Mouse (Mus musculus) embryonic facial prominence, embryonic 15.5 days (tissue): ENCODE results near the gene Jagn1. TPM values are rescaled to one million over a fixed set of nuclear protein-coding genes. Genes with fewer than 3 reads are reported as not detected.

ENCODE experiments used
- ATAC-seq: fragments of 200-750 bp; cut with Nextera tagmentation; 2 replicates; pipeline ENCODE4 v1.8.0; 2017; ENCODE audit warnings: low read depth, moderate TSS enrichment; ENCODE audit not compliant: insufficient number of reproducible peaks, low FRiP score, low TSS enrichment
- H3K27ac ChIP-seq: fragments of 300-500 bp; sonication (generic); replicated peaks from 2 replicates; pipeline ENCODE4 v1.5.1; 2015; ENCODE audit warnings: mild to moderate bottlenecking, inconsistent platforms
- H3K27me3 ChIP-seq: fragments of 300-500 bp; sonication (generic); 2 replicates; pipeline ENCODE4 v1.6.1; 2015; ENCODE audit warnings: inconsistent platforms
- H3K36me3 ChIP-seq: fragments of 300-500 bp; sonication (generic); 2 replicates; pipeline ENCODE4 v1.6.1; 2015; ENCODE audit warnings: mild to moderate bottlenecking, inconsistent platforms
- H3K4me1 ChIP-seq: fragments of 300-500 bp; sonication (generic); 2 replicates; pipeline ENCODE4 v1.6.1; 2015; ENCODE audit warnings: inconsistent platforms
- H3K4me2 ChIP-seq: fragments of 300-500 bp; sonication (generic); replicated peaks from 2 replicates; pipeline ENCODE4 v1.6.1; 2015; ENCODE audit warnings: mild to moderate bottlenecking, inconsistent platforms
- H3K4me3 ChIP-seq: fragments of 300-500 bp; sonication (generic); replicated peaks from 2 replicates; pipeline ENCODE4 v1.5.1; 2015; ENCODE audit warnings: mild to moderate bottlenecking, inconsistent platforms
- H3K9ac ChIP-seq: fragments of 300-500 bp; sonication (generic); 2 replicates; pipeline ENCODE4 v1.6.1; 2015; ENCODE audit warnings: inconsistent platforms
- H3K9me3 ChIP-seq: fragments of 300-500 bp; sonication (generic); replicated peaks from 2 replicates; pipeline ENCODE4 v1.6.1; 2016; ENCODE audit warnings: inconsistent platforms
- WGBS: fragments of 180-500 bp; shearing (Covaris S2); methylation state at CpG from one replicate; pipeline ENCODE4 v1.1.7; 2015; 5-methylcytosine and 5-hydroxymethylcytosine counted together
- polyA plus RNA-seq: library from polyadenylated mRNA; unstranded; fragments of >200 nt; fragmentation: Nextera tagmentation; extraction: Ambion mirVana; gene quantifications from 2 replicates; pipeline ENCODE4 v1.2.1, GENCODE M21; 2015

Jagn1 gene
- polyA plus RNA-seq, 1 experiment from 2014 or later: 81.4 TPM

DNA sequence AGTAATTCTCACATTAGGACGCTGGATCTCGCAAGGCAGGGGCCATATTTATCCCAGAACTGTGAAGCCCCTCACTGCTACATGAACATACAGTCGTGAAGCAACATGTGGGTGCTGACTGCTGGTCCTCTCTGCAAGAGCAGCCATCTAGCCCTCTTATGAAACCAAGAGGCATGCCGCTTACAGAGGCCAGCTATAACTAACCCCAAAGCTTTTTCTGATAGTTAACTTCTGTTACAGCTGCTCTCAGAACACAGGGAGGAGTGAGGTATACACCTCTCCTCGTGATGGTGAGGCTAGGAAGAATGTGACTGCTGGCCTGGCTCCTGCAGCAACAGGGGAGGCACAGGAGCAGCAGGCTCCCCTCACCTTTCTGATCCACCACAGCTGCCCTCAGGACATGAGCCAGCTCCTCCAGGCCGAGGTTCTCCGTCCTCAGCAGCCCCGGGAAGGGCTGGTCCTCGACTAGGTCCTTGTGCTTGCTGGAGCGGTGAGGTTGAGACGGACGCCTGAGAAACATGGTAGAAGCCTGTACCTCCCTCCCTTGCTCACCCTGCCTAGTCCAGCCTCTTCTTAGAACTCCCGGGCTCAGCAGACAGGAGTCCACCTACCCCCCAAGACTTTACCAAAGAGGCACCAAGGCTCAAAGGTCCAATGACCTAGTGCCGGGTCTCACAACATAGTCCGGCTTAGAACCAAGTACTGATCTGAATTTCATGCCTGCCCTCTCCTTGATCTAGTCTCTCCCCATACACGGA lies 23.7 kb upstream of the Jagn1 start:
- ATAC-seq: peak; percentile 42; the same call in 1 of the 2 replicates
- WGBS: 11% methylated on average over 16 of the region's 16 CpGs
- Histone ChIP-seq H3K9me3 (no peaks in the 10 kb centered on the region), H3K9ac (peak overlapping the region; percentile 63), H3K4me2 (peak overlapping the region; percentile 94), H3K4me1 (peaks cover 18% of the 10 kb centered on the region), H3K27me3 (no peaks in the 10 kb centered on the region), H3K27ac (peak overlapping the region; percentile 60), H3K4me3 (peak overlapping the region; percentile 67), H3K36me3 (peaks cover 17% of the 10 kb centered on the region)

- Histone ChIP-seq H3K4me3 (peak within 1 kb of the TSS; percentile 67), H3K9ac (peak within 1 kb of the TSS; percentile 63), H3K27me3 (no peaks in the 10 kb centered on the region), H3K4me2 (peak within 1 kb of the TSS; percentile 94), H3K27ac (peak within 1 kb of the TSS; percentile 60), H3K36me3 (peaks cover 13% of the 10 kb centered on the region), H3K9me3 (no peaks in the 10 kb centered on the region), H3K4me1 (peaks cover 18% of the 10 kb centered on the region)
- under 1% methylated on average over 25 of the region's 25 CpGs for WGBS
- ATAC-seq: peak; percentile 97
Measured at GRCm38 (mm10) chr6:113419199-113419587, 23.2 kb upstream of the Jagn1 start, which contains the start of gene Rpusd3. Gene Rpusd3, minus strand, starts transcription at chr6:113419340.

DNA sequence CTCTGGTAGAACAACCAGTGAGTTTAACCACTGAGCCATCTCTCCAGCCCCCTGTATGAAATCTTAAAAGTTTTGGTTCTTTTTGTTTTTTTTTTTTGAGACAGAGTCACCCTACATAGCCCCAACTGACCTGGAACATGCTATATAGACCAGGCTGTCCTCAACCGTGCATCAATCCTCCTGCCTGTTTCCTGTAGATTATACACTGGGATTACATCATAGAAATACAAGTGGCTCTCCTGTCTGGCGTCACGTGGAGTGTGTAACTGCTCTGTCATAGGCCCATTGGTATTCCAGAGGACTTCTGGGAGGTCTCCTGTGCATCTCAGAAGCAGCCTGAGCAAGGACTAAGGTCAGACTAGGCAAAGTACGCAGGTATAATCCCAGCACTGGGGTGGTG lies 19.4 kb upstream of the Jagn1 start:
- H3K9me3 ChIP-seq: no peaks in the 10 kb centered on the region
- H3K36me3 ChIP-seq: no peaks in the 10 kb centered on the region
- H3K9ac ChIP-seq: no peak overlapping the region
- peaks cover 9% of the 10 kb centered on the region for H3K4me1 ChIP-seq
- no peak overlapping the region for H3K4me2 ChIP-seq
- H3K4me3 ChIP-seq: no peak overlapping the region
- H3K27me3 ChIP-seq: no peaks in the 10 kb centered on the region
- no peak for ATAC-seq
- 74% methylated on average over 4 of the region's 4 CpGs for WGBS
- H3K27ac ChIP-seq: no peak overlapping the region

DNA sequence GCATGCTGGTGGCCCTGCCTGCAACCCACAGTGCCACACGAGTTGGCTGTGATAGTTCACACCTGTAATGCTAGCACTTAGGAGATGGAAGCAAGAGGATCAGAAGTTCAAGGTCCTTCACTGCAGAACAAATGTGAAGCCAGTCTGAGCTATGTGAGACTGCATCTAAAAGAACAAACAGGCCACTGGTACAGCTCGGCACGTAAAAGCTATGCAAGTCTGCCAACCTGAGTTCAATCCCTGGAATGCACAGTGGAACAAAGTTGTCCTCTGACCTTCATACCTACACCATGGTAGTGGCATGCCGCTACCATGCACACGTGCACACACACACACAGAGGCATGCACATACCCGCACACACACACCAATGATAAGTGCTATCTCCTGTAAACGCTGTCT lies 18.2 kb upstream of the Jagn1 start:
- 84% methylated on average over 7 of the region's 7 CpGs for WGBS

DNA sequence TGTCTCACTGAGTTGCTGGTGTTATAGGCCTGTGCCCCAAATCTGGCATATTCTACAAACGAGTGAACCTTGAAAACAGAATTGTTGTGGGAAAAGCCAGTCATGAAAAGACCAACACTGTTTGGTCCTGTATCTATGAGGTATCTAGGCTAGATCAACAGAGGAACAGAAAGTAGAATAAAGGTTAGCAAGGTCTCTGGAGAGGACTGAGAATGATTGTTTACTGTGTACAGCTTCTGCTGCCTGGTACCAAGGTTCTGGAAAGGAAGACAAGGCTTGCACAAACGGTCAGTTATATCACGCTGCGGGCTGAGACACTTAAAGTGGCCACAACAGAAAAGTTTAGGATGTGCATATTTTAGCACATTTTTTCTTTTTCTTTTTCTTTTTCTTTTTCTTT lies 15.7 kb upstream of the Jagn1 start:
- H3K36me3 ChIP-seq: no peaks in the 10 kb centered on the region
- no peak overlapping the region for H3K4me3 ChIP-seq
- H3K9ac ChIP-seq: no peak overlapping the region
- H3K4me2 ChIP-seq: no peak overlapping the region
- no peak overlapping the region for H3K27ac ChIP-seq
- H3K4me1 ChIP-seq: no peaks in the 10 kb centered on the region
- H3K9me3 ChIP-seq: no peaks in the 10 kb centered on the region
- no peaks in the 10 kb centered on the region for H3K27me3 ChIP-seq
- WGBS: 87% methylated on average over 4 of the region's 4 CpGs
- no peak for ATAC-seq

More for the DNA sequence above, 18.2 kb upstream of the Jagn1 start:
- ATAC-seq: no peak
- Histone ChIP-seq H3K9ac (no peak overlapping the region), H3K4me2 (no peak overlapping the region), H3K4me1 (no peaks in the 10 kb centered on the region; the same call in 1 of the 2 replicates), H3K27me3 (no peaks in the 10 kb centered on the region), H3K4me3 (no peak overlapping the region), H3K27ac (no peak overlapping the region), H3K9me3 (no peaks in the 10 kb centered on the region), H3K36me3 (no peaks in the 10 kb centered on the region)

GRCm38 (mm10) chr6:113427397-113427796 lies 15.0 kb upstream of the Jagn1 start:
- no peak for ATAC-seq
- 61% methylated on average over 3 of the region's 3 CpGs for WGBS
- Histone ChIP-seq H3K9me3 (no peaks in the 10 kb centered on the region), H3K9ac (no peak overlapping the region), H3K4me1 (no peaks in the 10 kb centered on the region), H3K4me3 (no peak overlapping the region), H3K36me3 (no peaks in the 10 kb centered on the region), H3K27me3 (no peaks in the 10 kb centered on the region), H3K4me2 (no peak overlapping the region), H3K27ac (no peak overlapping the region)

DNA sequence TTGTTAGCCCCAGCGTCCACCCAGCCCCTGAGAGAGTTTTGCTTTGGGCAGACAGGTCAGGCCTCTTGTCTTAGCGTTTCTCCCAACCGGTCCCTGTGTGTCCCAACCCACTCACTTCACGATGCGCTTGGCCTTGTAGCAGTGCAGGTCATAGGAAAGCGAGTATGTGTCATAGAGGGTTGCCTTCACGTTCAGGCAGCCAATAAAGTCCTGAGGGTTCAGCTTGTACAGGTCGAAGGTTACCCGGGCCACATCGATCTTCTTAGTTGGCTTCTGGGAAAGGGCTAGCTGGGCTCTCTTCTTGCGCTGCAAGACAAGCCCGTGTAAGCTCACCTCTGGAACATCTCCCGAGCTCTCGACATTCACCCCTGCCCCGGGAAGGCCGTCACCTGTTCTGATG lies 14.4 kb upstream of the Jagn1 start:
- Histone ChIP-seq H3K9me3 (no peaks in the 10 kb centered on the region), H3K9ac (no peak overlapping the region), H3K27ac (no peak overlapping the region), H3K4me1 (no peaks in the 10 kb centered on the region), H3K27me3 (no peaks in the 10 kb centered on the region), H3K4me3 (no peak overlapping the region), H3K36me3 (no peaks in the 10 kb centered on the region), H3K4me2 (no peak overlapping the region)
- 90% methylated on average over 16 of the region's 16 CpGs for WGBS
- no peak for ATAC-seq

- no peak overlapping the region for H3K4me2 ChIP-seq
- no peak overlapping the region for H3K4me3 ChIP-seq
- H3K27ac ChIP-seq: no peak overlapping the region
- no peaks in the 10 kb centered on the region for H3K27me3 ChIP-seq
- H3K9me3 ChIP-seq: no peaks in the 10 kb centered on the region
- no peaks in the 10 kb centered on the region for H3K36me3 ChIP-seq
- ATAC-seq: no peak
- no peak overlapping the region for H3K9ac ChIP-seq
- 75% methylated on average over 3 of the region's 3 CpGs for WGBS
- H3K4me1 ChIP-seq: no peaks in the 10 kb centered on the region
Measured at GRCm38 (mm10) chr6:113429965-113430364, 12.4 kb upstream of the Jagn1 start.

DNA sequence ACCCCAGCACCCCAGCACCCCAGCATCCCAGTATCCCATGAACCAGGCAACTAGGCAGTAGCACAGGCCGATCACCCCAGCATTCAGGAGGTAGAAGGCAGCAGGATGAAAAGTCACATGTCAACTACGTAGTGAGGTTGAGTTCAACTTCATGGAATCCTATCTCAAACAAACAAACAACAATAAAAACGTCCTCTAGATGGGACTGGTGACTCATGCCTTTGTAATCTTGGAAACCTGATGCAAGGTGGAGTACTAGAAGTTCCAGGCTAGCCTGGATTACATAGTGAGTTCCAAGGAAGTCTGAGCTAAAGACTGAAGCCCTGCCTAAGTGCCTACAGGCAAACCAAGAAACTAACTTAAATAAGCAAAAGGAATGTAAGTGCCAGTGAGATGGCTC lies 11.5 kb upstream of the Jagn1 start:
- Histone ChIP-seq H3K4me1 (no peaks in the 10 kb centered on the region), H3K9ac (no peak overlapping the region), H3K4me3 (no peak overlapping the region), H3K36me3 (no peaks in the 10 kb centered on the region), H3K27ac (no peak overlapping the region), H3K4me2 (no peak overlapping the region), H3K27me3 (no peaks in the 10 kb centered on the region), H3K9me3 (no peaks in the 10 kb centered on the region)
- ATAC-seq: no peak
- WGBS: 57% methylated on average over 3 of the region's 3 CpGs

GRCm38 (mm10) chr6:113431801-113432200 lies 10.6 kb upstream of the Jagn1 start:
- no peaks in the 10 kb centered on the region for H3K36me3 ChIP-seq
- H3K4me3 ChIP-seq: no peak overlapping the region
- no peak overlapping the region for H3K9ac ChIP-seq
- no peaks in the 10 kb centered on the region for H3K27me3 ChIP-seq
- no peak overlapping the region for H3K27ac ChIP-seq
- no peaks in the 10 kb centered on the region for H3K9me3 ChIP-seq
- 38% methylated on average over 3 of the region's 3 CpGs for WGBS
- H3K4me1 ChIP-seq: no peaks in the 10 kb centered on the region
- no peak overlapping the region for H3K4me2 ChIP-seq
- no peak for ATAC-seq

GRCm38 (mm10) chr6:113433661-113434060 lies 8.7 kb upstream of the Jagn1 start:
- no peak for ATAC-seq

DNA sequence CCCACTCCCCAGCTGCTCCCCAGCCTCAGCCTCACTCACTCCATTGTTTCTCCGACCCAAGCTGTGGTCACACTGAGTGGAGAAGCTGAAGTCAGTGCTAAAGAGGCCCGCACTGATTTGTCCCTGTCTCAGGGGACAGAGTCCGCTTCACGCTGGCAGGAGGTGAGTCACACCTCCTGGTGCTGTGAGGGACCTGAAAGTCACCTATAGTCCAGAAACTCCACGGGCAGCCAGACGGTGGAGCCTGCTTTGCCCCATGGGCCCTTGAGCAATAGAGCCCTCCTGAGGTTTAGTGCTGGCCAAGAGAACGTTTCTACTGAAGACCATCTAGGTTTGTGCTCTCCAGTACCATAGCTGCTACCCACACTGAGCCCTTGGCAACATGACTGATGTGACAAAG lies 7.7 kb upstream of the Jagn1 start:
- Histone ChIP-seq H3K4me2 (no peak overlapping the region), H3K4me3 (no peak overlapping the region), H3K9ac (no peak overlapping the region), H3K27ac (no peak overlapping the region), H3K9me3 (no peaks in the 10 kb centered on the region), H3K36me3 (no peaks in the 10 kb centered on the region), H3K27me3 (no peaks in the 10 kb centered on the region), H3K4me1 (no peaks in the 10 kb centered on the region)
- WGBS: 67% methylated on average over 7 of the region's 7 CpGs
- no peak for ATAC-seq

More at GRCm38 (mm10) chr6:113433661-113434060, 8.7 kb upstream of the Jagn1 start:
- Histone ChIP-seq H3K9ac (no peak overlapping the region), H3K4me2 (no peak overlapping the region), H3K4me3 (no peak overlapping the region), H3K27ac (no peak overlapping the region), H3K9me3 (no peaks in the 10 kb centered on the region), H3K27me3 (no peaks in the 10 kb centered on the region), H3K36me3 (no peaks in the 10 kb centered on the region), H3K4me1 (no peaks in the 10 kb centered on the region)
- 58% methylated on average over 3 of the region's 3 CpGs for WGBS
